Mouse (Mus musculus) layer of hippocampus, postnatal 36 days (tissue): ENCODE measurements around the gene Gdf9. TPM values are rescaled to one million over a fixed set of nuclear protein-coding genes. Genes with fewer than 3 reads are reported as not detected.
A peak's percentile ranks its signal among the peaks of the same experiment; 100 is the strongest.
"Not testable (repeated sequence)": the region's sequence is repeated elsewhere in the genome, so short reads cannot be mapped to it uniquely, and the experiment has no call there.

ENCODE experiments used
- DNase-seq, 2 experiments: peaks; one replicate each; pipeline ENCODE4 v3.0.0; 2022
- total RNA-seq, 2 experiments: library from RNA; stranded (reverse); gene quantifications; 2 replicates each; pipeline ENCODE4 v1.2.3; 2021

Gdf9 gene
- total RNA-seq = 1 to 10 TPM in 1 of 2 experiments, under 1 TPM in 1; 1.00 to 1.0 TPM

- peak; percentile 98 for DNase-seq
Measured at GRCm38 (mm10) chr11:53430670-53431346, at the start of gene Gdf9, which contains the start of gene Uqcrq. Gdf9 (plus strand) TSS chr11:53431023. Uqcrq (minus strand) TSS chr11:53430831.

- no peak for DNase-seq
Measured at GRCm38 (mm10) chr11:53383758-53384428, 46.9 kb upstream of the Gdf9 start.

- no peak for DNase-seq
Measured at GRCm38 (mm10) chr11:53393856-53394255, 37.0 kb upstream of the Gdf9 start.

- no peak for DNase-seq
Measured at GRCm38 (mm10) chr11:53403638-53404037, 27.2 kb upstream of the Gdf9 start.

GRCm38 (mm10) chr11:53411738-53412137 is 19.1 kb upstream of the Gdf9 start:
- no peak for DNase-seq

- DNase-seq = no peak
Measured at GRCm38 (mm10) chr11:53413871-53414270, 17.0 kb upstream of the Gdf9 start.

- no peak for DNase-seq
Measured at GRCm38 (mm10) chr11:53418048-53418447, 12.8 kb upstream of the Gdf9 start.

GRCm38 (mm10) chr11:53423036-53423435 is 7.8 kb upstream of the Gdf9 start, which contains the start of gene Leap2:
Leap2 (minus strand) TSS chr11:53423170.
- no peak for DNase-seq

GRCm38 (mm10) chr11:53424826-53425225 is 6.0 kb upstream of the Gdf9 start:
- DNase-seq = peak in 1 of 2 experiments; percentile 17

GRCm38 (mm10) chr11:53425251-53425650 is 5.6 kb upstream of the Gdf9 start:
- DNase-seq = peak in 1 of 2 experiments; percentile 18

- no peak for DNase-seq
Measured at GRCm38 (mm10) chr11:53425711-53426255, 5.0 kb upstream of the Gdf9 start.

- DNase-seq = not testable (repeated sequence)
Measured at GRCm38 (mm10) chr11:53426914-53427313, 3.9 kb upstream of the Gdf9 start.

GRCm38 (mm10) chr11:53427993-53428715 is 2.7 kb upstream of the Gdf9 start:
- no peak for DNase-seq

GRCm38 (mm10) chr11:53428716-53429057 is 2.1 kb upstream of the Gdf9 start:
- DNase-seq = no peak

GRCm38 (mm10) chr11:53429182-53429581 is 1.6 kb upstream of the Gdf9 start:
- no peak for DNase-seq

- DNase-seq = no peak
Measured at GRCm38 (mm10) chr11:53430300-53430669, 538 bp upstream of the Gdf9 start.

GRCm38 (mm10) chr11:53431347-53432056 is 679 bp downstream of the Gdf9 start:
- DNase-seq = peak in 1 of 2 experiments; percentile 32

- no peak for DNase-seq
Measured at GRCm38 (mm10) chr11:53433057-53433456, 2.2 kb downstream of the Gdf9 start.

GRCm38 (mm10) chr11:53435504-53435903 is 4.7 kb downstream of the Gdf9 start:
- no peak for DNase-seq

- DNase-seq = no peak
Measured at GRCm38 (mm10) chr11:53436338-53436737, 5.5 kb downstream of the Gdf9 start.

GRCm38 (mm10) chr11:53441921-53442320 is 11.1 kb downstream of the Gdf9 start:
- no peak for DNase-seq

GRCm38 (mm10) chr11:53443861-53444260 is 13.0 kb downstream of the Gdf9 start:
- DNase-seq = no peak
